Mouse (Mus musculus): ENCODE measurements at regions not wholly inside any gene's neighbourhood (a gene's known extent, or its start where the extent isn't known, plus 50 kb on each side); places are given as distances from the start of the nearest gene placed in this dataset.

DNA sequence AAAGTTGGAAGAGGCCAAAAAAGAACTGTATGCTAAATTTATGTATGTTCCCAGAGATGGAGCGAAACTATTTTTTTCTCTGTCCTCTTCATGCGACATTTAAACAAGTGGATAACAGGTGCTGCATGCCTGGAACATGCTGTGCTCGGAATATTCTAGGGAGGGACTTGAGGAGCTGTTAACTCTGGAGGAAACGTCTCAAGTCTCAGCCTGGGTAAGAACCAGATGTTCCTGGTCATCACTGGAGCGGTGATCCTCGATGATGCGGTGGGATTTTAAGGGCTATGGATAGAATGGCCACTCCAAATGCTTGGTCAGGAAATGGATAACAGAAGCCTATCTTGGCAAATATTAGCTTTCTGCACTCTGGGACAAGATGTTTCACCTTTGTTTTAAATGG, 244.7 kb upstream of the Nrip1 start:
- ATAC-seq (ENCODE audit: insufficient number of reproducible peaks, low FRiP score, low TSS enrichment, low read depth), result no peak
- Histone ChIP-seq H3K36me3 (no peaks in the 10 kb centered on the region), H3K4me2 (no peak overlapping the region), H3K27me3 (no peaks in the 10 kb centered on the region), H3K4me1 (peaks cover 5% of the 10 kb centered on the region; the same call in 1 of the 2 replicates), H3K9me3 (no peaks in the 10 kb centered on the region), H3K4me3 (no peak overlapping the region), H3K27ac (no peak overlapping the region), H3K9ac (no peak overlapping the region)
- WGBS, result 61% methylated on average over 7 of the region's 7 CpGs

DNA sequence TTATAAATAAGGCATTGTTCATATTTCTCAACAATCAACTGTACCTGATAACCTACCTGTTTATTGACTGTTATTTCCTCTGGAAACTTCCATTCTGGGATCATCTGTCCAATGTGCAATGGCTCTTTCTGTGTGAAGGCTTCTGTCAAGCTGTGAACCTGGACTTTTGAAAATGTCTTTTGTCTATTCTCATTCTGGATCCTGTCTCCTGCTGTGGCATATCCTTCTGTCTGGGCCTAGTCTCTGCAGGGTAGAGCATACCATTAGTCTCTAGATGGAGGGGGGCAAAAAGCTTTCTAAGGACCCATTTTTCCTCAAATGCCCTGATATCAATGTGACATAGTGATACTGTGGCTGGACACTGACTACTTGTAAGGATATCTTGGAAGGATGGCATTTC, 237.4 kb upstream of the Nrip1 start:
- H3K9ac ChIP-seq, result no peak overlapping the region
- H3K4me1 ChIP-seq, result no peaks in the 10 kb centered on the region
- H3K9me3 ChIP-seq, result no peaks in the 10 kb centered on the region
- no peak overlapping the region for H3K4me3 ChIP-seq
- H3K27me3 ChIP-seq, result no peaks in the 10 kb centered on the region
- no peaks in the 10 kb centered on the region for H3K36me3 ChIP-seq
- H3K27ac ChIP-seq, result no peak overlapping the region
- no peak for ATAC-seq (ENCODE audit: insufficient number of reproducible peaks, low FRiP score, low TSS enrichment, low read depth)
- no peak overlapping the region for H3K4me2 ChIP-seq

DNA sequence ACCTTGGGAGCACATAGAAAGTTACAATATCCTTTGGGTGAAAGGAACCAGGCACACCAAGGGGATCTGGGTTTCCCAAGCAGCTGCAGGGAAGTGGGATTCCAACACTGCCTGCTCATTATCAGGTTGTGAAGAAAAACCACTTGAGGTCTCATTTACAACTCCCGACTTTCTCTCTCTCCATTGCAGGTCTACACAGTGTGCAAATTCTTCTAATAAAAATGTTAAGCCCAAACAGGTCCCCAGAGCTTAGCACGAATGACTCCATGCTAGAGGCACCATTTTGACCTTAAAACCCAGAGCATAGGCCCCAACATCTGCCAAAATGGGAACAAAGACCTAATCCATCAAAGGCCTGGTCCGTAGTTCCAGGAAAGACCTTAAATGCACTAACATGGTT, 231.3 kb upstream of the Nrip1 start:
- 0 out of 2 replicates have a peak, but pooled peaks have one; percentile 35 for ATAC-seq (ENCODE audit: insufficient number of reproducible peaks, low FRiP score, low TSS enrichment, low read depth)
- H3K9me3 ChIP-seq, result no peaks in the 10 kb centered on the region
- WGBS, result 37% methylated on average over 3 of the region's 3 CpGs
- H3K27me3 ChIP-seq, result no peaks in the 10 kb centered on the region
- peaks cover 4% of the 10 kb centered on the region; the same call in 1 of the 2 replicates for H3K4me1 ChIP-seq
- H3K4me2 ChIP-seq, result no peak overlapping the region
- H3K9ac ChIP-seq, result no peak overlapping the region
- H3K4me3 ChIP-seq, result no peak overlapping the region
- no peak overlapping the region for H3K27ac ChIP-seq
- no peaks in the 10 kb centered on the region for H3K36me3 ChIP-seq

DNA sequence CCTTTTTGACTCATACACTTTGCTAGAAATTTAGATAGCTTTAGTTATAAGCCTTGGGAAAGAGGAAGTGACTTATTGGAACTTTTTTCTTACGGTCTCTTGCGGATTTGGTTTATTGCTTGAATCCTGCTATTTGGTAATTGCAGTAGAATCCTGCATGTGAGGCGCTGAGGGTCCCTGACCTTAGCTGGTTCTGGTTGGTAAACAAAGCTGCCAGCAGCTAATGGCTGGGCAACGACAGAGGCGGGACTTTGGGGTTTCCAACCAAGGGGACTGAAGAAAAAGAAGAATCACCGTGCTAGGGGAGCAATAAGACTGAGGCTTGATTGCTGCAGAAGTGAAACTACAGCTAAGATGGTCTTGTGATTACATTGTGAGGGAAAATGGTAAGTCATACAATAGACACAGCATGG, 230.2 kb upstream of the Nrip1 start:
- WGBS, result 37% methylated on average over 6 of the region's 6 CpGs
- no peak for ATAC-seq (ENCODE audit: insufficient number of reproducible peaks, low FRiP score, low TSS enrichment, low read depth)
- H3K27me3 ChIP-seq, result no peaks in the 10 kb centered on the region

DNA sequence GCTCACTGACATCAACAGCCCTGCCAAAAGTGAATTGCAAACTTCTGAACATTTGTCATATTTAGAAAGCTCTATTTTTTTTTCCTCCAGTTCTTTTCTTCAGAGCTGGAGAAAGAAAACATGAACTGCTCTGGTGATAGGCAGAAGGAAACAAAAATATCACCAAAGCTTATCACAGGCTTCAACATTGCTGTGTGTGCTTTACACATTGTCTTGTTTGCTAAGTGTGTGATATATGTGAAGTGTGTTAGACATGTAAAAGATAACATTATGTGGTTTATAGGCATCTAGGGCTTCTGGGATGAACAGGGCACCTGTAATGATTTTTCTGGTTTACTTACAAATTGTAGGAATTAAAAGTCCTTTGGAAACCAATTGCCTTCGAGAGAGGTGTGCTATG, 229.8 kb upstream of the Nrip1 start:
- H3K27me3 ChIP-seq, result no peaks in the 10 kb centered on the region
- no peak for ATAC-seq (ENCODE audit: insufficient number of reproducible peaks, low FRiP score, low TSS enrichment, low read depth)
- no peak overlapping the region for H3K9ac ChIP-seq
- no peaks in the 10 kb centered on the region for H3K9me3 ChIP-seq
- H3K27ac ChIP-seq, result no peak overlapping the region
- H3K4me3 ChIP-seq, result no peak overlapping the region
- no peak overlapping the region for H3K4me2 ChIP-seq
- peaks cover 7% of the 10 kb centered on the region; the same call in 1 of the 2 replicates for H3K4me1 ChIP-seq
- WGBS, result 58% methylated on average over 1 of the region's 1 CpGs
- H3K36me3 ChIP-seq, result no peaks in the 10 kb centered on the region

More for the DNA sequence above, 230.2 kb upstream of the Nrip1 start:
- no peak overlapping the region for H3K4me3 ChIP-seq
- no peaks in the 10 kb centered on the region for H3K9me3 ChIP-seq
- no peak overlapping the region for H3K9ac ChIP-seq
- H3K27ac ChIP-seq, result no peak overlapping the region
- H3K4me2 ChIP-seq, result no peak overlapping the region
- H3K36me3 ChIP-seq, result no peaks in the 10 kb centered on the region
- peaks cover 7% of the 10 kb centered on the region; the same call in 1 of the 2 replicates for H3K4me1 ChIP-seq

- Histone ChIP-seq H3K36me3 (no peaks in the 10 kb centered on the region), H3K9me3 (no peaks in the 10 kb centered on the region), H3K4me2 (no peak overlapping the region), H3K27ac (no peak overlapping the region), H3K4me3 (no peak overlapping the region), H3K4me1 (peaks cover 7% of the 10 kb centered on the region; the same call in 1 of the 2 replicates), H3K27me3 (no peaks in the 10 kb centered on the region), H3K9ac (no peak overlapping the region)
- ATAC-seq (ENCODE audit: insufficient number of reproducible peaks, low FRiP score, low TSS enrichment, low read depth), result no peak
- WGBS, result 52% methylated on average over 10 of the region's 10 CpGs
Measured at GRCm38 (mm10) chr16:76600131-76600530, 226.5 kb upstream of the Nrip1 start.

- Histone ChIP-seq H3K9me3 (no peaks in the 10 kb centered on the region), H3K27ac (no peak overlapping the region; the same call in 1 of the 2 replicates), H3K4me1 (peaks cover 10% of the 10 kb centered on the region), H3K36me3 (no peaks in the 10 kb centered on the region), H3K4me2 (no peak overlapping the region), H3K4me3 (no peak overlapping the region), H3K9ac (no peak overlapping the region), H3K27me3 (no peaks in the 10 kb centered on the region)
- WGBS, result 43% methylated on average over 4 of the region's 4 CpGs
- ATAC-seq (ENCODE audit: insufficient number of reproducible peaks, low FRiP score, low TSS enrichment, low read depth), result peak; percentile 10; the same call in 1 of the 2 replicates
Measured at GRCm38 (mm10) chr16:76591956-76592768, 218.5 kb upstream of the Nrip1 start.

- Histone ChIP-seq H3K9me3 (no peaks in the 10 kb centered on the region), H3K4me2 (no peak overlapping the region), H3K4me3 (no peak overlapping the region), H3K27me3 (no peaks in the 10 kb centered on the region), H3K27ac (no peak overlapping the region), H3K9ac (no peak overlapping the region), H3K36me3 (no peaks in the 10 kb centered on the region), H3K4me1 (peaks cover 10% of the 10 kb centered on the region)
- no peak for ATAC-seq (ENCODE audit: insufficient number of reproducible peaks, low FRiP score, low TSS enrichment, low read depth)
- WGBS, result 43% methylated on average over 2 of the region's 2 CpGs
Measured at GRCm38 (mm10) chr16:76589791-76590190, 216.2 kb upstream of the Nrip1 start.

DNA sequence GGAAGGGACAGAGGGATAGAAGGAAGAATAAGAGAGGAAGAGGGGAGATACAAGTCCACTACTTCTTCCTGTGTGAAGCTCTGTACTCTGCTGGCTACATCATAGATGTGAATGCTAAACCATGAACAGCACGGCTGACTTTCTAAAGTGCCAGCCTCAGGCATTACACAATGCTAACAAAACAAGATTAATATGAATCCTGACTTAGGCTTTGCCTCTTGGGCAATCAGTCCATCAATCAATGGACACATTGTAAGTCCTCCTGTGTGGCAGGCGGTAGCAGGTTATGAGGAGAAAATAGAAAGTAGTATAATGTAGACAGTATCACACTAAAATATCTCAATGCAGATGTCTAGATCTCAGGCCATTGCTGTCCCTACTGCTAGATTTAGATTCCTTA, 203.6 kb upstream of the Nrip1 start:
- no peaks in the 10 kb centered on the region for H3K36me3 ChIP-seq
- no peak overlapping the region for H3K4me3 ChIP-seq
- H3K27ac ChIP-seq, result no peak overlapping the region
- H3K9ac ChIP-seq, result no peak overlapping the region
- no peaks in the 10 kb centered on the region for H3K27me3 ChIP-seq
- H3K4me1 ChIP-seq, result no peaks in the 10 kb centered on the region
- H3K4me2 ChIP-seq, result no peak overlapping the region
- ATAC-seq (ENCODE audit: insufficient number of reproducible peaks, low FRiP score, low TSS enrichment, low read depth), result no peak
- no peaks in the 10 kb centered on the region for H3K9me3 ChIP-seq
- 73% methylated on average over 2 of the region's 2 CpGs for WGBS

DNA sequence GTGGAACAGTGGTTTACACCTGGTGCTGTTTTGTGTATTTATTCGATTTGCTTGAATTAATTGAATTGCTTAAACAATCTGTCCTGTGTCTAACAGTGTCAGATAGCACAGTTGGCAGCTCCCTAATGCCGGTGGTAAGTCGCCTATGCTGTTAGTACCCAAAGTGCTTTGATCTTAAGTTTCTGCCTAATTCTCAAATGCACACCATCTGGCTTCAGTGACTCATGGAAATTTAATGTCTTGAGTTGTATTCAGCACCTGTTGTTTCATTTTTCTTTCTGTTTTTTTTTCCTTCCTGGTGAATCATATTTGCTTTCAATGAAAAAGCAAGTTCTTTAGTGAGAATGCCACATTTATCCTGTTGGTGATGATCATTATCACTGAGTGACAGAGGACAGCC, 201.7 kb upstream of the Nrip1 start:
- no peaks in the 10 kb centered on the region for H3K9me3 ChIP-seq
- H3K27ac ChIP-seq, result no peak overlapping the region
- no peak overlapping the region for H3K4me3 ChIP-seq
- no peak overlapping the region for H3K4me2 ChIP-seq
- H3K4me1 ChIP-seq, result no peaks in the 10 kb centered on the region
- 33% methylated on average over 3 of the region's 3 CpGs for whole genome bisulfite sequencing
- no peak for ATAC-seq (ENCODE audit: insufficient number of reproducible peaks, low FRiP score, low TSS enrichment, low read depth)
- H3K36me3 ChIP-seq, result no peaks in the 10 kb centered on the region
- H3K9ac ChIP-seq, result no peak overlapping the region
- no peaks in the 10 kb centered on the region for H3K27me3 ChIP-seq

GRCm38 (mm10) chr16:76566220-76566619, 192.6 kb upstream of the Nrip1 start:
- Histone ChIP-seq H3K27ac (no peak overlapping the region), H3K36me3 (no peaks in the 10 kb centered on the region), H3K4me3 (no peak overlapping the region), H3K4me1 (peaks cover 2% of the 10 kb centered on the region; the same call in 1 of the 2 replicates), H3K4me2 (no peak overlapping the region), H3K9me3 (no peaks in the 10 kb centered on the region), H3K27me3 (no peaks in the 10 kb centered on the region), H3K9ac (no peak overlapping the region)
- no peak for ATAC-seq (ENCODE audit: insufficient number of reproducible peaks, low FRiP score, low TSS enrichment, low read depth)
- 18% methylated on average over 11 of the region's 11 CpGs for WGBS

GRCm38 (mm10) chr16:76554846-76555245, 181.2 kb upstream of the Nrip1 start:
- 82% methylated on average over 4 of the region's 4 CpGs for WGBS
- H3K9me3 ChIP-seq, result no peaks in the 10 kb centered on the region
- H3K27ac ChIP-seq, result no peak overlapping the region
- no peak for ATAC-seq (ENCODE audit: insufficient number of reproducible peaks, low FRiP score, low TSS enrichment, low read depth)
- no peak overlapping the region for H3K4me2 ChIP-seq
- no peak overlapping the region for H3K4me3 ChIP-seq
- H3K9ac ChIP-seq, result no peak overlapping the region
- no peaks in the 10 kb centered on the region for H3K36me3 ChIP-seq
- H3K4me1 ChIP-seq, result no peaks in the 10 kb centered on the region
- no peaks in the 10 kb centered on the region for H3K27me3 ChIP-seq

All from limb, embryonic 15.5 days (tissue).